Mouse (Mus musculus) megakaryocyte, embryonic 14.5 days (primary cell): ENCODE measurements around the gene Anapc16.
A peak's percentile ranks its signal among the peaks of the same experiment; 100 is the strongest.

ENCODE experiments used
- FLI1 ChIP-seq: IDR thresholded peaks from 2 replicates; pipeline ENCODE4 v1.6.1; 2012; ENCODE audit warnings: low read length, inconsistent platforms, mixed read lengths
- GATA1 ChIP-seq: IDR thresholded peaks from 3 replicates; pipeline ENCODE4 v1.6.1; 2012; ENCODE audit warnings: mixed read lengths, low read length, inconsistent platforms, borderline replicate concordance

- peak; percentile 91 for TF ChIP-seq GATA1
- no peak for TF ChIP-seq FLI1
These were observed 54.3 kb downstream of the Anapc16 start for GRCm38 (mm10) chr10:59948363-59949254.
